Mouse (Mus musculus) liver, embryonic 14.5 days (tissue): ENCODE results near the gene Psg16.

Experiments
- CTCF ChIP-seq: IDR thresholded peaks from 2 replicates; pipeline ENCODE4 v1.5.1; 2016; ENCODE audit warnings: antibody characterized with exemption, low read depth, control low read depth
- EP300 ChIP-seq: IDR thresholded peaks from 2 replicates; pipeline ENCODE4 v1.6.1; 2016; ENCODE audit warnings: antibody characterized with exemption, low read depth

GRCm38 (mm10) chr7:17058071-17058689, 15.7 kb upstream of the Psg16 start:
- TF ChIP-seq CTCF = peak; percentile 58
- peak; percentile 33; the same call in 1 of the 2 replicates for TF ChIP-seq EP300
